Mouse (Mus musculus) forebrain, embryonic 14.5 days (tissue): Measurements from ENCODE around the gene Pacsin1. TPM values are rescaled to one million over a fixed set of nuclear protein-coding genes. Genes with fewer than 3 reads are reported as not detected.

Experiments
- ATAC-seq: fragments of 200-750 bp; cut with Nextera tagmentation; 2 replicates; pipeline ENCODE4 v1.8.0; 2017; ENCODE audit warnings: mild to moderate bottlenecking, moderate library complexity
- DNase-seq: peaks from one replicate; pipeline ENCODE4 v3.0.0-alpha.2; 2015; ENCODE audit warnings: low spot score
- H3K27ac ChIP-seq: fragments of 300-500 bp; sonication (generic); 2 replicates; pipeline ENCODE4 v1.5.1; 2014; ENCODE audit warnings: low read depth, mild to moderate bottlenecking, control low read depth, low read length, moderate library complexity
- H3K27me3 ChIP-seq: fragments of 300-500 bp; sonication (generic); replicated peaks from 2 replicates; pipeline ENCODE4 v1.6.1; 2014; ENCODE audit warnings: low read length, control low read depth, mixed read lengths; ENCODE audit not compliant: control insufficient read depth, insufficient read depth
- H3K36me3 ChIP-seq: fragments of 300-500 bp; sonication (generic); 2 replicates; pipeline ENCODE4 v1.6.1; 2014; ENCODE audit warnings: low read length, control low read depth; ENCODE audit not compliant: control insufficient read depth, insufficient read depth
- H3K4me1 ChIP-seq: fragments of 300-500 bp; sonication (generic); 2 replicates; pipeline ENCODE4 v1.6.1; 2014; ENCODE audit warnings: antibody characterized with exemption, low read length, control low read depth; ENCODE audit not compliant: control insufficient read depth, insufficient read depth
- H3K4me2 ChIP-seq: fragments of 300-500 bp; sonication (generic); 2 replicates; pipeline ENCODE4 v1.6.1; 2014; ENCODE audit warnings: mild to moderate bottlenecking, control low read depth, low read length
- H3K4me3 ChIP-seq: fragments of 300-500 bp; sonication (generic); 2 replicates; pipeline ENCODE4 v1.5.1; 2014; ENCODE audit warnings: low read depth, low read length, control low read depth
- H3K9ac ChIP-seq: fragments of 300-500 bp; sonication (generic); 2 replicates; pipeline ENCODE4 v1.6.1; 2014; ENCODE audit warnings: mild to moderate bottlenecking, low read length, control low read depth, moderate library complexity
- H3K9me3 ChIP-seq: fragments of 300-500 bp; sonication (generic); replicated peaks from 2 replicates; pipeline ENCODE4 v1.6.1; 2016; ENCODE audit warnings: low read length, control low read depth, mixed read lengths; ENCODE audit not compliant: control insufficient read depth
- WGBS: fragments of 180-500 bp; shearing (Covaris S2); extraction: QIAGEN DNeasy Blood & Tissue Kit; methylation state at CpG from one replicate; pipeline ENCODE4 v1.1.7; 2014; 5-methylcytosine and 5-hydroxymethylcytosine counted together
- polyA plus RNA-seq: library from polyadenylated mRNA; unstranded; fragments of >200 nt; fragmentation: Nextera tagmentation; extraction: Ambion mirVana; gene quantifications from 2 replicates; pipeline ENCODE4 v1.2.1, GENCODE M21; 2014

The Pacsin1 gene
- polyA plus RNA-seq, 1 experiment from 2014 or later = 22.2 TPM

DNA sequence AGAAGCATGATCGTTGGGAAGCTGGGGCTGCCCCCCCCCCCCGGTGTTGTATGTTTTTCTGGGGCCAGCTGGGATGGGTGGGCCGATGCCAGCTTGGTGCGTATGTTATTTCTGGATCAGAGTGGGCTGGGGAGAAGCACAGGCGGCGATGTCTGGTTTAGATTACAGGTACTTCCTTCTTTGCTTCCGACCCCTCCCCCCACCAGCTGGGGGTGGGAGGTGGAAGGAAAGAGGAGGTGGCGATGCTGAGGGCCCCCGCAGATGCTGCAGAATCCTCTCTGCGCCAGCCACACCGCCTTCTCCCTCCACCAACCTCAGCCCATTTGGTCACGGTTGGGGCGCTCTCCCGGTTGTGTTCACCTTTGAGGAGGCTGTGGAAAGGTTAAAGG is 696 bp downstream of the Pacsin1 start:
- Histone ChIP-seq H3K4me1 (peaks cover 8% of the 10 kb centered on the region; the same call in 1 of the 2 replicates), H3K27ac (peak overlapping the region; percentile 48; the same call in 1 of the 2 replicates), H3K9me3 (no peaks in the 10 kb centered on the region), H3K9ac (peak overlapping the region; percentile 70), H3K36me3 (no peaks in the 10 kb centered on the region), H3K27me3 (peaks cover 15% of the 10 kb centered on the region), H3K4me3 (peak overlapping the region; percentile 52), H3K4me2 (peak overlapping the region; percentile 87)
- peak; percentile 61 for DNase-seq
- ATAC-seq = peak; percentile 57
- WGBS = 6% methylated on average over 13 of the region's 14 CpGs

DNA sequence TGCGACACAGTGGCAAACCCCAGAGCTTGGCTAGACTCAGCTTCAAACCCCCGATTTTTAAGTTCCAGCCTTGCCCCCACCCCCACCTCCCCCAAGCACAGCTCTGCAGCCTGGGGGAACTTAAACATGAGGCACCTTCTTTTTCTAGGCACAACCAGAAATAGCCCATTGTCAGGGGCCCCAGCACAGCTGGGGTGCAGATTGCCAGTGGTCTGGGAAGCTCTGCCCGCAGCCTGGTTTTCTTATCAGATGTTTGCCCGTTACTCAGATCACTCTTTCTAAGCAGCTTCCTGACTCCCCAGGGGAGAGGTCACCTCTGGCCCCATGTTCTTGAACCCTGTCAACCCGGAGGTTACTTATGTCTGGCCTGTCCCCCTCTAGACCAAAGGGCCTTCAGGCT is 1.1 kb downstream of the Pacsin1 start:
- Histone ChIP-seq H3K36me3 (no peaks in the 10 kb centered on the region), H3K27ac (no peak overlapping the region), H3K27me3 (peaks cover 15% of the 10 kb centered on the region), H3K4me1 (peaks cover 8% of the 10 kb centered on the region; the same call in 1 of the 2 replicates), H3K9me3 (no peaks in the 10 kb centered on the region), H3K4me2 (peak overlapping the region; percentile 87), H3K4me3 (peak overlapping the region; percentile 52), H3K9ac (peak overlapping the region; percentile 70; the same call in 1 of the 2 replicates)
- WGBS = 39% methylated on average over 5 of the region's 5 CpGs
- no peak for DNase-seq
- ATAC-seq = no peak

DNA sequence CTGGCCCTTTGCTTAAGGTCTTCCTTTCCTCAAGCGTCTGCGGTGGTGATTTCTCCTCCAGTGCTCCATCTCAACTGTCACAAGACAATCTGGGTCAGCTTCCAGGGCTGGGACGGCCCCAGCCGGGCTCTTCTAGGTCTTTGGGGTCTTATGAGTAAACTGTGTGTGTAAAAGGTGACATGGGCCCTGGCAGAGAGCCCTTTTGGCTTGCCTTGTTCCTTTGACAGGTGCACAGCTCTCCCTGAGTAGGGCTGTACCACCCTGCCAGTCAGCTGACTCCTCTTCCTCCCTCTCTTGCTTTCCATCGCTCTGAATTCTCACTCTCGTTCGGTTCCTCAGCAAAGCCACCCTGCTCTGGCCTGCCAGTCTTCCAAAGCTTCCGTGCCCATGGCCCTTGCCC is 1.8 kb downstream of the Pacsin1 start:
- peaks cover 8% of the 10 kb centered on the region; the same call in 1 of the 2 replicates for H3K4me1 ChIP-seq
- no peak overlapping the region for H3K4me3 ChIP-seq
- H3K27me3 ChIP-seq = peaks cover 15% of the 10 kb centered on the region
- H3K4me2 ChIP-seq = no peak overlapping the region
- ATAC-seq (no peak), DNase-seq (no peak)
- H3K36me3 ChIP-seq = no peaks in the 10 kb centered on the region
- H3K27ac ChIP-seq = no peak overlapping the region
- WGBS = 74% methylated on average over 8 of the region's 8 CpGs
- no peak overlapping the region for H3K9ac ChIP-seq
- no peaks in the 10 kb centered on the region for H3K9me3 ChIP-seq

DNA sequence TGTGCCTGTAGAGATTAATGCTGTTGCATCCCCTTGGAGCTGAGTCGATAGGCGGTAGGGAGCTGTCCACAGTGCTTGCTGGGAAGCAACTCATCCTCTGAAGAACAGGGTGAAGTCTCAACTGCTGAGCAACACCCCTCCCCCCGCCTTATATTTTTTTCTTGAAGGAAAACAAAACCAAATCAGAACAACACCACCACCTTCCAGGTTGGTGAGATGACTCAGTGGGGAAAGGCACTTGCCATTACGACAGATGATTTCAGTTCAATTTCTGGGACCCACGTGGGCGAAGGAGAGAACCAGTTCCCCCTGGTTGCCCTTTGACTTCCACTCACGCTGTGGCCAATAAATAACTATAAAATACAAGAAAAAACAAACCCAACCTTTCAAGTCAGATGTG is 3.5 kb downstream of the Pacsin1 start:
- 82% methylated on average over 7 of the region's 7 CpGs for WGBS
- H3K4me1 ChIP-seq = peaks cover 8% of the 10 kb centered on the region; the same call in 1 of the 2 replicates

DNA sequence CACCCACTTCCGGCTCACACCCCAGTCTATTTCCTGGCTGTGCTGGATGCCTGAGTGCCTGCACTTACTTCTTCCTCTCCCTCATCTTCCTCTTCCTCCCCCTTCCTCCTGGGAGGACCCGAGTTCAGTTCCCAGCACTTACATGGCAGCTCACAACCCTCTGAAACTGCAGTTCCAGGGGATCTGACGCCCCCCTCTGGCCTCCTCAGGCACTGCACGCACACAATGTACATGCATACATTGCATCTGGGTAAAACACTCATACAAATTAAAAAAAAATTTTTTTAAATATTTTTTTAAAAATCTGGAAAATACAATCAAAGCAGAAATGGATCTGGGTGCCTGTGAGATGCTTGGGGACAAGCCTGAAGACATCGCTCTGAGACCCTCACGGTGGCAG is 16.4 kb downstream of the Pacsin1 start:
- Histone ChIP-seq H3K36me3 (no peaks in the 10 kb centered on the region), H3K27me3 (no peaks in the 10 kb centered on the region), H3K4me1 (0 out of 2 replicates have a peak, but pooled peaks cover 5% of the 10 kb centered on the region), H3K4me2 (no peak overlapping the region), H3K9me3 (no peaks in the 10 kb centered on the region), H3K9ac (no peak overlapping the region), H3K27ac (no peak overlapping the region), H3K4me3 (no peak overlapping the region)
- 85% methylated on average over 6 of the region's 6 CpGs for WGBS
- DNase-seq = no peak
- ATAC-seq = no peak

More for the DNA sequence above, 3.5 kb downstream of the Pacsin1 start:
- DNase-seq (no peak), ATAC-seq (no peak)
- Histone ChIP-seq H3K9ac (no peak overlapping the region), H3K36me3 (no peaks in the 10 kb centered on the region), H3K4me3 (no peak overlapping the region), H3K4me2 (no peak overlapping the region), H3K27ac (no peak overlapping the region), H3K27me3 (peaks cover 15% of the 10 kb centered on the region), H3K9me3 (no peaks in the 10 kb centered on the region)

DNA sequence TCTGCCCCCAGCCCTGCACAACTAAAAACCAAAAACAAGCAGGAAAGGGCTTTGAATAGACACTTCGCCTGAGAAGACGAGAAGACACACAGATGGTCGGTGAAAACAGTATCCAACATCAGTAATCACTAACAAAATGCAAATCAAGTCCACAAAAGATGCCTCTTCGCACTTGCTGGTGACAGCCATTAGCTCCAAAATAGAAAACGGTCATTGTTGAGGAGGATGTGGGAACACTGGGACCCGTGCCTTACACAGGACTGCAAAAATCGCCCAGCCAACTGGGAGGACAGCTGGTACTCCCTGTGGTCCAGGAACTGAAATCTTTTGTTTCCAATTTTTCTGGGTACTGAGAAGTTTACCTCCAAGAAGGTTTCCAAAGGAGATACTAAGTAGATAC is 18.6 kb downstream of the Pacsin1 start:
- no peak overlapping the region for H3K4me3 ChIP-seq
- H3K36me3 ChIP-seq = no peaks in the 10 kb centered on the region
- ATAC-seq = no peak
- no peaks in the 10 kb centered on the region for H3K27me3 ChIP-seq
- peak overlapping the region; percentile 54; the same call in 1 of the 2 replicates for H3K27ac ChIP-seq
- H3K4me1 ChIP-seq = peaks cover 19% of the 10 kb centered on the region
- H3K4me2 ChIP-seq = no peak overlapping the region
- H3K9ac ChIP-seq = no peak overlapping the region
- DNase-seq = peak; percentile 60
- 47% methylated on average over 7 of the region's 7 CpGs for WGBS
- H3K9me3 ChIP-seq = no peaks in the 10 kb centered on the region

DNA sequence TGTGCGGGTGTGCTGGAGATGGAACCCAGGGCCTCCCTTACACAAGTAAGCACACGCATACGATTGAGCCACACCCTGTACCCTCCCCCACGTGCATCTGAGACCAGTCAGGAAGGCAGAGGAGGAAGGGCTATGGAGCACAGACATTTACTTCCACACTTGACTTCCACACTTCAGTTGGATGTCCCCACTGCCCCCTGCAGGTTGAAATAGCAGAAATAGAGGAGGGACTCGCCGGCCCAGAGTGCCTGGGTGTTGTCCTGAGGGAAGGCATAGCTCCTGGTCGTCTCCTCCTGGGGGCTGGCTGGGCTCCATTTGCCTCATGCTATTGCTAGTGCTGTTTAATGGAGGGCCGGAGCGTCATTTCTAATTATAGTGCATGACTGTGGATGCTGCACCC is 20.1 kb downstream of the Pacsin1 start:
- Histone ChIP-seq H3K4me3 (no peak overlapping the region), H3K4me2 (no peak overlapping the region), H3K9me3 (no peaks in the 10 kb centered on the region), H3K27me3 (no peaks in the 10 kb centered on the region), H3K9ac (no peak overlapping the region), H3K36me3 (no peaks in the 10 kb centered on the region), H3K27ac (no peak overlapping the region), H3K4me1 (peaks cover 31% of the 10 kb centered on the region)
- ATAC-seq (no peak), DNase-seq (no peak)
- 70% methylated on average over 9 of the region's 9 CpGs for WGBS

DNA sequence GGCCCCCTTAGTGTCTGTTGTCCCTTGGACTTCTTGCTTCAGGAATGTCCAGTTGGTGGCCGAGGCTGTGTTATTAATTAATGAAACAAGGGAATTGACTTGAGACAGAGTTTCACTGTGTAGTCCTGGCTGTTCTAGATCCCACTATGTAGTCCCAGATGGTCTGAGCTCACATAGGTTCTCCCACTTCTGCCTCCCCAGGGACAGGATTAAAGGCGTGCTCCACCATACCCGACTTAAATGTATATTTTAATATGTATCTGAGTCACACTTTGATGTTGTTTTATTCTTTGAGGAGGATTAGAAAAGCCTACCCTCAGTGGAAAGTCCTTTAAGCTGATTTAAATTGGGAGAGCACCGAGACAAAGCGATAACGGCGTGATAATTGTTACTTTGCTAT is 21.0 kb downstream of the Pacsin1 start:
- no peaks in the 10 kb centered on the region for H3K36me3 ChIP-seq
- H3K27ac ChIP-seq = peak overlapping the region; percentile 21; the same call in 1 of the 2 replicates
- H3K9ac ChIP-seq = no peak overlapping the region
- DNase-seq (no peak), ATAC-seq (no peak)
- H3K4me3 ChIP-seq = no peak overlapping the region
- H3K27me3 ChIP-seq = no peaks in the 10 kb centered on the region
- no peak overlapping the region for H3K4me2 ChIP-seq
- 44% methylated on average over 7 of the region's 7 CpGs for WGBS
- H3K4me1 ChIP-seq = peaks cover 31% of the 10 kb centered on the region
- H3K9me3 ChIP-seq = no peaks in the 10 kb centered on the region

DNA sequence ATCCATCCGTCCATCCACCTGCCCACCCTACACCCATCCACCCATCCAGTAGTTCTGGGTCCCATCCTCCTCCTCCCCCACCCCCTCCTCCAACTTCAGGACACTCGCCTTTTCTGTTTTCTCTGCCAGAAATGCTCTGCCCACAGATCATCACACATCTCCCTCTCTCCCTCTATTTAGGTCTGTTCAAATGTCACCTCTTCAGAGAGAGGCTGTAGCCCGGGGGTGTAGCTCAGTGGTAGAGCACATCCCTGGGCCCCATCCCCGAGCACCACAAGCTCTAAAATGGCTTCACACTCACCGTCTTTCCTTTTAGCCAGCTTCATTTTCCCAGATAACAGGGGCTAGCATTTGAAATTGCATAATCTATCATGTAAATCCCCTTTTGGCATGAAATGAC is 22.4 kb downstream of the Pacsin1 start:
- H3K27ac ChIP-seq = peak overlapping the region; percentile 94; the same call in 1 of the 2 replicates
- ATAC-seq (no peak), DNase-seq (no peak)
- WGBS = 89% methylated on average over 5 of the region's 5 CpGs
- no peak overlapping the region for H3K4me3 ChIP-seq
- no peaks in the 10 kb centered on the region for H3K36me3 ChIP-seq
- H3K4me2 ChIP-seq = no peak overlapping the region
- H3K4me1 ChIP-seq = peaks cover 31% of the 10 kb centered on the region
- no peak overlapping the region for H3K9ac ChIP-seq
- H3K27me3 ChIP-seq = no peaks in the 10 kb centered on the region
- H3K9me3 ChIP-seq = no peaks in the 10 kb centered on the region
